ENCODE assay signal across 22 mouse cellular contexts in the genomic region with DNA sequence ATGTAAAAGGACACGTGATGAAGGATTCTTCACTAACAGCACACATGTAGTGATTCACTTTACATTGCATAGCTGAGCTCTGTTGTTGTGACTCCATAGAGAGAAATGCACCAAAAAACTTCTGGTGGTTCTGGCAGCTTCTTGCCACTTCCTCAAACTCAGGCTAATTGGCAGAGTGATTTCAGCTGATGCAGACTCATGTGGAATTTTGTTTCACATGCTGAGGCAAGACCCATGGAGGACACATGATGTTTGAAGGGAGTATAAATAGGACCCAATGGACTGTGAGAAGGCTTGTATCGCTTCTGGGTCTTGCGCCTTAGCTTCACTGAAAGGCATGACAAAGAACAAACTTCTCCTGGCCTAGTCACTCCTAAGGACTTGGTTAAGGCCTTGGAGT.
"Had no signal": no experiment of that assay in that cellular context is flagged by ENCODE, and none has a peak within 500 bp of the region (broad histone marks: within the 10 kb centered on the region; RNA-seq: fewer than 3 reads in every experiment).

No protein-coding gene starts in this region.

- H3K4me2 ChIP-seq: limb, embryonic 13.5 days; liver, embryonic 11.5 days; lung, embryonic 14.5 days; neural tube, embryonic 12.5 days; neural tube, embryonic 15.5 days; stomach, embryonic 15.5 days had no signal

- H3K36me3 ChIP-seq: stomach, embryonic 15.5 days had no signal

- H3K27me3 ChIP-seq: limb, embryonic 13.5 days; megakaryocyte, embryonic 14.5 days; neural tube, embryonic 12.5 days; neural tube, embryonic 15.5 days; stomach, embryonic 15.5 days had no signal

- H3K27ac ChIP-seq: limb, embryonic 10.5 days; limb, embryonic 13.5 days; liver, embryonic 14.5 days; midbrain, embryonic 10.5 days; neural tube, embryonic 12.5 days; neural tube, embryonic 15.5 days; stomach, embryonic 15.5 days had no signal

- H3K4me1 ChIP-seq: limb, embryonic 10.5 days; limb, embryonic 13.5 days; megakaryocyte, embryonic 14.5 days; midbrain, embryonic 10.5 days; neural tube, embryonic 12.5 days; neural tube, embryonic 15.5 days; stomach, embryonic 15.5 days had no signal

- DNase-seq: kidney, adult 11 months; kidney, adult 8-10 months; kidney, postnatal 14 days; kidney, postnatal 4 days; liver, postnatal 0 days; lung, embryonic 14.5 days; midbrain, embryonic 14.5 days; right cerebral cortex, adult 18-20 months; right cerebral cortex, postnatal 14 days; right cerebral cortex, postnatal 4 days; spleen, adult 18-20 months; thymus, postnatal 36 days had no signal

- H3K4me3 ChIP-seq: limb, embryonic 10.5 days; limb, embryonic 13.5 days; megakaryocyte, embryonic 14.5 days; midbrain, embryonic 10.5 days; neural tube, embryonic 12.5 days; neural tube, embryonic 15.5 days; stomach, embryonic 15.5 days had no signal

- ATAC-seq: liver, postnatal 0 days; lung, postnatal 0 days had no signal

- H3K9ac ChIP-seq: limb, embryonic 13.5 days; liver, embryonic 14.5 days; liver, postnatal 0 days; lung, embryonic 14.5 days; neural tube, embryonic 12.5 days; neural tube, embryonic 15.5 days; stomach, embryonic 15.5 days had no signal

- H3K9me3 ChIP-seq: limb, embryonic 10.5 days; limb, embryonic 13.5 days; midbrain, embryonic 10.5 days; neural tube, embryonic 12.5 days; neural tube, embryonic 15.5 days; stomach, embryonic 15.5 days had no signal
